Mouse (Mus musculus): ENCODE results near the gene Rbm4. TPM values are rescaled to one million over a fixed set of nuclear protein-coding genes. Genes with fewer than 3 reads are reported as not detected.

The Rbm4 gene
- total and polyA plus RNA-seq, 3 experiments, result 31.4 to 51.6 TPM; not detected in 1

DNA sequence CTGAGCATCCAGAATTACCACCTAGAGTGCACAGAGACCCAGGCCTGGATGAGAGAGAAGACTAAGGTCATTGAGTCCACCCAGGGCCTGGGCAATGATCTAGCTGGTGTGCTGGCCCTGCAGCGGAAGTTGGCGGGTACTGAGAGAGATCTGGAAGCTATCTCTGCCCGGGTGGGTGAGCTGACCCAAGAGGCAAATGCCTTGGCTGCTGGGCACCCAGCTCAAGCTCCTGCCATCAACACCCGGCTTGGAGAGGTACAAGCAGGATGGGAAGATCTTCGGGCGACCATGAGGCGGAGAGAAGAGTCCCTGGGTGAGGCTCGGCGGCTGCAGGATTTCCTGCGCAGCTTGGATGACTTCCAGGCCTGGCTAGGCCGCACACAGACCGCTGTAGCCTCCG is 55.8 kb downstream of the Rbm4 start:
- DNase-seq (ENCODE audit: low read depth, low spot score), result no peak
- no peak overlapping the region for H3K9ac ChIP-seq (ENCODE audit: control insufficient read depth, low read depth, low read length, poor library complexity, severe bottlenecking)
- no peaks in the 10 kb centered on the region for H3K27me3 ChIP-seq (ENCODE audit: control insufficient read depth in 1 of 2, insufficient read depth in 2 of 2, low read length in 2 of 2)
- H3K4me1 ChIP-seq (ENCODE audit: control insufficient read depth in 1 of 2, insufficient read depth in 2 of 2, low read length in 2 of 2), result no peaks in the 10 kb centered on the region
- no peaks in the 10 kb centered on the region for H3K9me3 ChIP-seq (replicated peaks; ENCODE audit: insufficient read depth, low read length)
- H3K79me2 ChIP-seq (ENCODE audit: control insufficient read depth, insufficient read depth, low read length, poor library complexity), result no peaks in the 10 kb centered on the region
- TF ChIP-seq TCF12 (IDR thresholded peaks at IDR 0.05; ENCODE audit: low read depth, low read length) (no peak), HCFC1 (IDR thresholded peaks at IDR 0.05; ENCODE audit: low read depth, low read length) (no peak), ZKSCAN1 (IDR thresholded peaks at IDR 0.05; ENCODE audit: low read depth, low read length) (no peak), POLR2AphosphoS5 (IDR thresholded peaks at IDR 0.05; ENCODE audit: borderline replicate concordance, low read depth, low read length) (no peak), KAT2A (conservative IDR thresholded peaks at IDR 0.05; ENCODE audit: low read depth, low read length) (no peak), JUND (IDR thresholded peaks at IDR 0.05; ENCODE audit: low read depth, low read length) (no peak), UBTF (IDR thresholded peaks at IDR 0.05; ENCODE audit: borderline replicate concordance, insufficient read depth, low read depth, low read length) (no peak), ZMIZ1 (IDR thresholded peaks at IDR 0.05; ENCODE audit: low read depth, low read length) (no peak), NELFE (IDR thresholded peaks at IDR 0.05; ENCODE audit: low read depth, low read length) (no peak), ZC3H11A (IDR thresholded peaks at IDR 0.05; ENCODE audit: low read depth, low read length) (no peak), ETS1 (IDR thresholded peaks at IDR 0.05; ENCODE audit: low read depth, low read length) (no peak), MAX (IDR thresholded peaks at IDR 0.05; ENCODE audit: low read length) (no peak), GATA1 (IDR thresholded peaks at IDR 0.05; ENCODE audit: low read depth, low read length) (no peak), POLR2A (IDR thresholded peaks at IDR 0.05; ENCODE audit: control insufficient read depth in 1 of 2, insufficient read depth in 1 of 2, low read depth in 1 of 2, low read length in 2 of 2, poor library complexity in 1 of 2) (no peak), SIN3A (IDR thresholded peaks at IDR 0.05; ENCODE audit: low read length) (no peak), MXI1 (IDR thresholded peaks at IDR 0.05; ENCODE audit: low read depth, low read length) (no peak), TAL1 (IDR thresholded peaks at IDR 0.05; ENCODE audit: low read length) (no peak), E2F4 (IDR thresholded peaks at IDR 0.05; ENCODE audit: borderline replicate concordance, low read depth, low read length) (no peak), MAFK (IDR thresholded peaks at IDR 0.05; ENCODE audit: borderline replicate concordance, low read depth, low read length) (no peak), RCOR1 (IDR thresholded peaks at IDR 0.05; ENCODE audit: low read depth, low read length) (no peak)
- H3K36me3 ChIP-seq (ENCODE audit: control insufficient read depth in 1 of 2, insufficient read depth in 2 of 2, low read length in 2 of 2), result no peaks in the 10 kb centered on the region
- no peak overlapping the region for H3K4me3 ChIP-seq (ENCODE audit: control insufficient read depth in 1 of 2, insufficient read depth in 1 of 2, low read depth in 2 of 2, low read length in 2 of 2)
- no peak overlapping the region for H3K27ac ChIP-seq (ENCODE audit: control insufficient read depth, low read depth, low read length)

Other genes starting within 250 kb of the Rbm4 start
- 11.5 and 14.0 TPM in 2 replicates for gene Lrfn4, start 178.2 kb downstream of the Rbm4 start, total RNA-seq (2012; rRNA removed)
- gene Lrfn4, start 178.2 kb downstream of the Rbm4 start, polyA plus RNA-seq (2012; ENCODE audit: insufficient read depth in 1 of 2, insufficient read length in 2 of 2, low read depth in 1 of 2, low replicate concordance in 2 of 2, missing spikeins in 1 of 2), result 10 to 100 TPM in 1 of 2 experiments, not detected in 1; 17.5 TPM
- gene Rce1, start 168.3 kb downstream of the Rbm4 start, total RNA-seq (2012; rRNA removed), result 37.1 and 43.1 TPM in 2 replicates
- 10 to 100 TPM in 1 of 2 experiments, not detected in 1; 67.8 TPM for gene Rce1, start 168.3 kb downstream of the Rbm4 start, polyA plus RNA-seq (2012; ENCODE audit: insufficient read depth in 1 of 2, insufficient read length in 2 of 2, low read depth in 1 of 2, low replicate concordance in 2 of 2, missing spikeins in 1 of 2)
- gene Gm960, start 95.2 kb downstream of the Rbm4 start, total RNA-seq (2012; rRNA removed), result 0.39 and 2.1 TPM in 2 replicates
- 1 to 10 TPM in 1 of 2 experiments, not detected in 1; 2.3 TPM for gene Gm960, start 95.2 kb downstream of the Rbm4 start, polyA plus RNA-seq (2012; ENCODE audit: insufficient read depth in 1 of 2, insufficient read length in 2 of 2, low read depth in 1 of 2, low replicate concordance in 2 of 2, missing spikeins in 1 of 2)
- gene Sptbn2, start 82.7 kb downstream of the Rbm4 start, total RNA-seq (2012; rRNA removed), result 0.20 and 0.31 TPM in 2 replicates
- under 1 TPM in 1 of 2 experiments, not detected in 1; 0.79 TPM for gene Sptbn2, start 82.7 kb downstream of the Rbm4 start, polyA plus RNA-seq (2012; ENCODE audit: insufficient read depth in 1 of 2, insufficient read length in 2 of 2, low read depth in 1 of 2, low replicate concordance in 2 of 2, missing spikeins in 1 of 2)
- 7.0 and 7.4 TPM in 2 replicates for gene Rbm4b, start 37.4 kb downstream of the Rbm4 start, total RNA-seq (2012; rRNA removed)
- 10 to 100 TPM in 1 of 2 experiments, not detected in 1; 11.1 TPM for gene Rbm4b, start 37.4 kb downstream of the Rbm4 start, polyA plus RNA-seq (2012; ENCODE audit: insufficient read depth in 1 of 2, insufficient read length in 2 of 2, low read depth in 1 of 2, low replicate concordance in 2 of 2, missing spikeins in 1 of 2)
- gene Gm21992, start 17.7 kb upstream of the Rbm4 start, total RNA-seq (2012; rRNA removed), result 10.6 and 10.8 TPM in 2 replicates
- 10 to 100 TPM in 1 of 2 experiments, not detected in 1; 21.9 TPM for gene Gm21992, start 17.7 kb upstream of the Rbm4 start, polyA plus RNA-seq (2012; ENCODE audit: insufficient read depth in 1 of 2, insufficient read length in 2 of 2, low read depth in 1 of 2, low replicate concordance in 2 of 2, missing spikeins in 1 of 2)
- gene Rbm14, start 17.7 kb upstream of the Rbm4 start, total RNA-seq (2012; rRNA removed), result 44.7 and 49.0 TPM in 2 replicates
- gene Rbm14, start 17.7 kb upstream of the Rbm4 start, polyA plus RNA-seq (2012; ENCODE audit: insufficient read depth in 1 of 2, insufficient read length in 2 of 2, low read depth in 1 of 2, low replicate concordance in 2 of 2, missing spikeins in 1 of 2), result 10 to 100 TPM in 1 of 2 experiments, not detected in 1; 82.3 TPM
- 43.3 and 48.3 TPM in 2 replicates for gene Ccs, start 45.4 kb upstream of the Rbm4 start, total RNA-seq (2012; rRNA removed)
- gene Ccs, start 45.4 kb upstream of the Rbm4 start, polyA plus RNA-seq (2012; ENCODE audit: insufficient read depth in 1 of 2, insufficient read length in 2 of 2, low read depth in 1 of 2, low replicate concordance in 2 of 2, missing spikeins in 1 of 2), result 10 to 100 TPM in 1 of 2 experiments, not detected in 1; 56.6 TPM
- 0.04 TPM in 1 of 2 replicates, not detected in the other for gene Ccdc87, start 45.5 kb upstream of the Rbm4 start, total RNA-seq (2012; rRNA removed)
- under 1 TPM in 1 of 2 experiments, not detected in 1; 0.06 TPM for gene Ccdc87, start 45.5 kb upstream of the Rbm4 start, polyA plus RNA-seq (2012; ENCODE audit: insufficient read depth in 1 of 2, insufficient read length in 2 of 2, low read depth in 1 of 2, low replicate concordance in 2 of 2, missing spikeins in 1 of 2)
- gene Ctsf, start 61.2 kb upstream of the Rbm4 start, total RNA-seq (2012; rRNA removed), result not detected in 2 replicates
- gene Ctsf, start 61.2 kb upstream of the Rbm4 start, polyA plus RNA-seq (2012; ENCODE audit: insufficient read depth in 1 of 2, insufficient read length in 2 of 2, low read depth in 1 of 2, low replicate concordance in 2 of 2, missing spikeins in 1 of 2), result not detected
- gene Actn3, start 84.0 kb upstream of the Rbm4 start, total RNA-seq (2012; rRNA removed), result 1.0 and 1.3 TPM in 2 replicates
- gene Actn3, start 84.0 kb upstream of the Rbm4 start, polyA plus RNA-seq (2012; ENCODE audit: insufficient read depth in 1 of 2, insufficient read length in 2 of 2, low read depth in 1 of 2, low replicate concordance in 2 of 2, missing spikeins in 1 of 2), result under 1 TPM in 1 of 2 experiments, not detected in 1; 0.65 TPM
- gene Zdhhc24, start 84.8 kb upstream of the Rbm4 start, total RNA-seq (2012; rRNA removed), result 12.9 and 15.8 TPM in 2 replicates
- 10 to 100 TPM in 1 of 2 experiments, not detected in 1; 21.1 TPM for gene Zdhhc24, start 84.8 kb upstream of the Rbm4 start, polyA plus RNA-seq (2012; ENCODE audit: insufficient read depth in 1 of 2, insufficient read length in 2 of 2, low read depth in 1 of 2, low replicate concordance in 2 of 2, missing spikeins in 1 of 2)
- 1.2 and 1.4 TPM in 2 replicates for gene Bbs1, start 112.7 kb upstream of the Rbm4 start, total RNA-seq (2012; rRNA removed)
- gene Bbs1, start 112.7 kb upstream of the Rbm4 start, polyA plus RNA-seq (2012; ENCODE audit: insufficient read depth in 1 of 2, insufficient read length in 2 of 2, low read depth in 1 of 2, low replicate concordance in 2 of 2, missing spikeins in 1 of 2), result 1 to 10 TPM in 1 of 2 experiments, not detected in 1; 1.9 TPM
- 58.7 and 59.4 TPM in 2 replicates for gene Dpp3, start 134.4 kb upstream of the Rbm4 start, total RNA-seq (2012; rRNA removed)
- 10 to 100 TPM in 1 of 2 experiments, not detected in 1; 82.7 TPM for gene Dpp3, start 134.4 kb upstream of the Rbm4 start, polyA plus RNA-seq (2012; ENCODE audit: insufficient read depth in 1 of 2, insufficient read length in 2 of 2, low read depth in 1 of 2, low replicate concordance in 2 of 2, missing spikeins in 1 of 2)
- gene Peli3, start 149.2 kb upstream of the Rbm4 start, total RNA-seq (2012; rRNA removed), result 0.08 TPM in 1 of 2 replicates, not detected in the other
- under 1 TPM in 1 of 2 experiments, not detected in 1; 0.33 TPM for gene Peli3, start 149.2 kb upstream of the Rbm4 start, polyA plus RNA-seq (2012; ENCODE audit: insufficient read depth in 1 of 2, insufficient read length in 2 of 2, low read depth in 1 of 2, low replicate concordance in 2 of 2, missing spikeins in 1 of 2)
- gene Mrpl11, start 168.2 kb upstream of the Rbm4 start, total RNA-seq (2012; rRNA removed), result 98.5 and 108 TPM in 2 replicates
- gene Mrpl11, start 168.2 kb upstream of the Rbm4 start, polyA plus RNA-seq (2012; ENCODE audit: insufficient read depth in 1 of 2, insufficient read length in 2 of 2, low read depth in 1 of 2, low replicate concordance in 2 of 2, missing spikeins in 1 of 2), result 100 to 1,000 TPM; 124 to 317 TPM
- not detected in 2 replicates for gene Npas4, start 196.4 kb upstream of the Rbm4 start, total RNA-seq (2012; rRNA removed)
- gene Npas4, start 196.4 kb upstream of the Rbm4 start, polyA plus RNA-seq (2012; ENCODE audit: insufficient read depth in 1 of 2, insufficient read length in 2 of 2, low read depth in 1 of 2, low replicate concordance in 2 of 2, missing spikeins in 1 of 2), result not detected
- gene Slc29a2, start 230.0 kb upstream of the Rbm4 start, total RNA-seq (2012; rRNA removed), result 2.1 and 3.2 TPM in 2 replicates
- gene Slc29a2, start 230.0 kb upstream of the Rbm4 start, polyA plus RNA-seq (2012; ENCODE audit: insufficient read depth in 1 of 2, insufficient read length in 2 of 2, low read depth in 1 of 2, low replicate concordance in 2 of 2, missing spikeins in 1 of 2), result 10 to 100 TPM in 1 of 2 experiments, not detected in 1; 10.9 TPM
- 6.9 and 7.8 TPM in 2 replicates for gene B4gat1, start 244.9 kb upstream of the Rbm4 start, total RNA-seq (2012; rRNA removed)
- gene B4gat1, start 244.9 kb upstream of the Rbm4 start, polyA plus RNA-seq (2012; ENCODE audit: insufficient read depth in 1 of 2, insufficient read length in 2 of 2, low read depth in 1 of 2, low replicate concordance in 2 of 2, missing spikeins in 1 of 2), result 1 to 10 TPM in 1 of 2 experiments, not detected in 1; 9.6 TPM
- 1.1 and 2.1 TPM in 2 replicates for gene AC124502.3, start 245.0 kb upstream of the Rbm4 start, total RNA-seq (2012; rRNA removed)
- gene AC124502.3, start 245.0 kb upstream of the Rbm4 start, polyA plus RNA-seq (2012; ENCODE audit: insufficient read depth in 1 of 2, insufficient read length in 2 of 2, low read depth in 1 of 2, low replicate concordance in 2 of 2, missing spikeins in 1 of 2), result under 1 TPM in 1 of 2 experiments, not detected in 1; 0.75 TPM
- gene Brms1, start 247.5 kb upstream of the Rbm4 start, total RNA-seq (2012; rRNA removed), result 22.3 and 29.6 TPM in 2 replicates
- gene Brms1, start 247.5 kb upstream of the Rbm4 start, polyA plus RNA-seq (2012; ENCODE audit: insufficient read depth in 1 of 2, insufficient read length in 2 of 2, low read depth in 1 of 2, low replicate concordance in 2 of 2, missing spikeins in 1 of 2), result 10 to 100 TPM in 1 of 2 experiments, not detected in 1; 78.6 TPM